Mouse (Mus musculus): ENCODE data around the gene Klrb1c. TPM values are rescaled to one million over a fixed set of nuclear protein-coding genes. Genes with fewer than 3 reads are reported as not detected.
"Not testable (repeated sequence)": the region's sequence is repeated elsewhere in the genome, so short reads cannot be mapped to it uniquely, and the experiment has no call there.

Gene Klrb1c
- polyA plus RNA-seq, 1 experiment from 2014 or later, result not detected

DNA sequence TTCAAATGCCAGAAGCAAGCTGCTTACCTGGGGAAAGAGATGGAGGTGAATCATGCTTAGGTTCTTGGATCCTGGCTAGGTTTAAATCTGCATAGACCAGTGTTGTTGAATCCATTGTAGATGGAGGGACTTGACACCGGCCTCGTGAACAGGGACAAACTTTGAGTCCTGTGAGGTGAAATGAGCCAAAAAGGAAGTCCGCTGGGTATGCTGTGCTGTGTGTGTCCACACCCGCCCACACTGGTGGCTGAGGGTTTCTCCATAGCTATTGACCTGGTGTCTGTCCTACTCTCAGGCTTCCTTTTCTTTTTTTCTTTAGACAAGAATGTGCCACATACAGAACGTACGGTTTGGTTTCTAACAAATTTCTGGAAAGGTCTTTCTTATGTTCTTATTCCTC is 37.1 kb upstream of the Klrb1c start, which contains the start of the genes Gm44511 and Klrb1b:
Gene Gm44511 (minus strand): TSS at position 184 of the 400 bp plus-strand sequence.
Gene Klrb1b (minus strand): TSS at position 200 of the 400 bp plus-strand sequence.
- Histone ChIP-seq H3K4me1 (ENCODE audit: control insufficient read depth, insufficient read depth, low read length) (no peaks in the 10 kb centered on the region), H3K4me3 (ENCODE audit: low read length) (no peak within 1 kb of the TSS)
- WGBS, result 86% methylated on average over 6 of the region's 6 CpGs

DNA sequence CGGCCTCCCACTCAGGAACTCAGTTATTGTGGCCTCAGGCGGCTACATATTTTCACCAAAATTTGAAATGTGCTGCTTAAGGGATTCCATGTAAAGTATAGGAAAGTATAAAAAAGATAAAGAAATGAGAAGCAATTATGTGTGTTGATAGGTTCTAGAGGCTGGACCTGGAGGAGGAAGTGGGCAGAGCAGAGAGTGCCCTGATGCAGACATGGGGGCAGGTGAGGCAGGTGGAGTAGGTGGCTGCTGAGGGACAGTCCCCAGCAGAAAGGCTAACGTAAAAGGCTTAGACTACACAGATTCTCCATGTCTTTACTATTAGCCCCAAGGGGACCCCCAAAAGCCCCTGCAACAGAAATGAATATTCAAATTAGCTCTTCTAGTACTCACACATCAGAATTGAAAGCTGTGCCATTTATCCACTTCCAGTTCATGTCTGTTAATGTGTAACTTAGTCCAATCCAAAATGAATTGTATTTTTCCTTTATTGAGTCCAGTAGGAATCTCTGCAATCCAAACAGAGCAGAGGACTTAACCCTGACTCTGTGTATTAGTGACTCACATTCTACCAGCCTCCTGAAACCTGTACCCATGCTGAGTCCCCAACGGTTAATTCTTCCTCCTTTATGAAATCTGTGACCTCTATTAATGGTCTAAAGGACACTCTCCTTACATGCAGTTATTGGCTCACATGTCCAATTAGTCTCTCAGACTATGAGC is 29.2 kb upstream of the Klrb1c start:
- no peaks in the 10 kb centered on the region for H3K9me3 ChIP-seq (ENCODE audit: control insufficient read depth, low read length)
- H3K9ac ChIP-seq (ENCODE audit: low read depth, low read length), result no peak overlapping the region
- H3K27ac ChIP-seq (ENCODE audit: low read depth, low read length), result no peak overlapping the region
- no peak for ATAC-seq (ENCODE audit: low FRiP score, low TSS enrichment)
- H3K36me3 ChIP-seq (ENCODE audit: control insufficient read depth, insufficient read depth, low read length), result no peaks in the 10 kb centered on the region
- H3K4me3 ChIP-seq (ENCODE audit: low read length), result no peak overlapping the region
- H3K27me3 ChIP-seq (ENCODE audit: control insufficient read depth, insufficient read depth, low read length), result no peaks in the 10 kb centered on the region
- H3K4me1 ChIP-seq (ENCODE audit: control insufficient read depth, insufficient read depth, low read length), result no peaks in the 10 kb centered on the region
- 81% methylated on average over 4 of the region's 4 CpGs for WGBS
- no peak overlapping the region for H3K4me2 ChIP-seq (replicated peaks; ENCODE audit: low read depth, low read length)

More for the DNA sequence above, 37.1 kb upstream of the Klrb1c start, which contains the start of the genes Gm44511 and Klrb1b:
- H3K9me3 ChIP-seq (ENCODE audit: control insufficient read depth, low read length), result no peaks in the 10 kb centered on the region
- no peak within 1 kb of the TSS for H3K9ac ChIP-seq (ENCODE audit: low read depth, low read length)
- no peak within 1 kb of the TSS for H3K27ac ChIP-seq (ENCODE audit: low read depth, low read length)
- no peaks in the 10 kb centered on the region for H3K36me3 ChIP-seq (ENCODE audit: control insufficient read depth, insufficient read depth, low read length)
- no peak within 1 kb of the TSS for H3K4me2 ChIP-seq (replicated peaks; ENCODE audit: low read depth, low read length)
- H3K27me3 ChIP-seq (ENCODE audit: control insufficient read depth, insufficient read depth, low read length), result no peaks in the 10 kb centered on the region
- no peak for ATAC-seq (ENCODE audit: low FRiP score, low TSS enrichment)

DNA sequence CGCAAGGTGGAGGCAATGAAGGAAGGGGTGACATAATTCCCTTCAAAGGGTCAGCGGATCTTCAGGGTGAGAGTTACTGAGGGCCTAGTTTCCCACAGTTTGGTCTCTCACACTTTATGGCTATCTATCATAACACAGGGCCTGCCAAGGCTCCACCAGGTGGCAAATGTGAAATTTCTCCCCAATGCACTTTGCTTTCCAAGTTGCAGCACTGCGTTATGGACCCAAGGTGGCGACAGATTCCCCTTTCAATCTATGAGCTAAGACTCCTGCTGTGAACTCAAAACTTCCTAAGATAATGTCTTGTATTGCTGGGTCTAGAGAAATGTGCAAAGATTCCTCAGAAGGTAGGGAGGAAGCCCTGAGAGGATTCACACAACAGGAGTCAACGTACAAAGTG is 19.5 kb upstream of the Klrb1c start:
- Histone ChIP-seq H3K9ac (ENCODE audit: low read depth, low read length) (no peak overlapping the region), H3K4me2 (replicated peaks; ENCODE audit: low read depth, low read length) (no peak overlapping the region), H3K27me3 (ENCODE audit: control insufficient read depth, insufficient read depth, low read length) (no peaks in the 10 kb centered on the region), H3K4me1 (ENCODE audit: control insufficient read depth, insufficient read depth, low read length) (no peaks in the 10 kb centered on the region), H3K27ac (ENCODE audit: low read depth, low read length) (no peak overlapping the region), H3K36me3 (ENCODE audit: control insufficient read depth, insufficient read depth, low read length) (no peaks in the 10 kb centered on the region), H3K4me3 (ENCODE audit: low read length) (no peak overlapping the region), H3K9me3 (ENCODE audit: control insufficient read depth, low read length) (no peaks in the 10 kb centered on the region)
- 90% methylated on average over 5 of the region's 5 CpGs for WGBS
- no peak for ATAC-seq (ENCODE audit: low FRiP score, low TSS enrichment)

DNA sequence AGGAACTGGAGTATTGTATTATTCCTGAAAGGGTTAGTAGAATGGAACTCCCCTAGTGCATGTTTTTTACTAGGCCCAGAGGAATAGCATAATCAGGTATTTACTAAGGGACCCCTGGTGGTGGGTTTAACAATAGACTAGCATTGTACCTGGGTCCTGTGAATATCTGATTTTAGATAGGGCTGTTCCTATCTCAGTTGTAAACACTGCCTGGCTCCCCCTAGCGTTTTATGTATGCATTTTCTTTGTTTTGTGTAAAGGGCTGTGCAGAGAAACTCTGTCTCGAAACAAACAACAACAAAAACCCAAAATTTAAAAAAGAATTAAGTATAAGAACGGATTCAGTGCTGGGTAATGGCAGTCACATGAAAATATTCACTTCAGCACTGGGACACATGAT is 18.0 kb upstream of the Klrb1c start:
- Histone ChIP-seq H3K9ac (ENCODE audit: low read depth, low read length) (no peak overlapping the region), H3K27ac (ENCODE audit: low read depth, low read length) (no peak overlapping the region), H3K36me3 (ENCODE audit: control insufficient read depth, insufficient read depth, low read length) (no peaks in the 10 kb centered on the region), H3K4me2 (replicated peaks; ENCODE audit: low read depth, low read length) (no peak overlapping the region), H3K4me3 (ENCODE audit: low read length) (no peak overlapping the region), H3K27me3 (ENCODE audit: control insufficient read depth, insufficient read depth, low read length) (no peaks in the 10 kb centered on the region), H3K4me1 (ENCODE audit: control insufficient read depth, insufficient read depth, low read length) (no peaks in the 10 kb centered on the region), H3K9me3 (ENCODE audit: control insufficient read depth, low read length) (no peaks in the 10 kb centered on the region)
- WGBS, result 78% methylated on average over 3 of the region's 3 CpGs
- ATAC-seq (ENCODE audit: low FRiP score, low TSS enrichment), result no peak

DNA sequence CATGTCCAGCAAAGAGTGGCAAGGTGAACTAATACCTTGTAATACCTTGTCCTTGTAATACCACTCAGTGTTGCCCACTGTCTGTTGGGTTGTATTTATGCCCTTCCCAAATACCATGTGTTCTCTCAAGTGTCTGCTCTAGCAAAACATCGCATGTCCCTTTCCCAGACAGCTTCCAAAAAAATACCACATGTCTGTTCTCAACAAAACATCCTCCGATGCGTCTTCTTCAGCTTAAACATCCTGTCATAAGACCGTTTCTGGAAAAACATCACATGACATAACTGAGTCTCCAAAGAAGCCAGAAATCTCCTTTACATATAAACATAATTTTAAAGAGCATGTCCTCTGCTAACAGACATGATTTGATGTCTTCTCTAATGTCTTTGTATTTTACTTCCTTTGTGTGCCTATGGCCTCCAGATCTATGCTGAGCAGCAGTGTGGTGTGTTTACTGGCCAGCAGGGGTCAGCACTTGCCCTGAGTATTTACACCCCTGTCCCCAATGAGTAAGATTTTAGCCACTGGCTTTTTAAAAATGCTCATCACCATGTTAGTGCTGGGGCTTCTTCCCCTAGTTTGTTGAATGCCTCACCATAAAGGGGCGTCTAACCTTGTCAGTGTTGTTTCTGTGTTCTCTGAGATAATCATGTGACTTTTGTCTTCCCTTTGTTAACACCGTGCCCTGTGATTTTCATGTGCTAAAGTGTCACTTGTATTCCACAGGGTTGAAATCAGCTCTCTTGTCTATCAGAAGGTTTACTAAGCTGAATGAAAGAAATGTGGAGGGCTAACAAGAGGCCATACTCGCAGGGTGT is 16.0 kb upstream of the Klrb1c start:
- H3K9me3 ChIP-seq (ENCODE audit: control insufficient read depth, low read length); H3K4me2 ChIP-seq (replicated peaks; ENCODE audit: low read depth, low read length); H3K27me3 ChIP-seq (ENCODE audit: control insufficient read depth, insufficient read depth, low read length); H3K9ac ChIP-seq (ENCODE audit: low read depth, low read length); ATAC-seq (ENCODE audit: low FRiP score, low TSS enrichment); H3K4me1 ChIP-seq (ENCODE audit: control insufficient read depth, insufficient read depth, low read length); H3K27ac ChIP-seq (ENCODE audit: low read depth, low read length); H3K4me3 ChIP-seq (ENCODE audit: low read length); H3K36me3 ChIP-seq (ENCODE audit: control insufficient read depth, insufficient read depth, low read length): not testable (repeated sequence)
- 63% methylated on average over 7 of the region's 7 CpGs for WGBS

DNA sequence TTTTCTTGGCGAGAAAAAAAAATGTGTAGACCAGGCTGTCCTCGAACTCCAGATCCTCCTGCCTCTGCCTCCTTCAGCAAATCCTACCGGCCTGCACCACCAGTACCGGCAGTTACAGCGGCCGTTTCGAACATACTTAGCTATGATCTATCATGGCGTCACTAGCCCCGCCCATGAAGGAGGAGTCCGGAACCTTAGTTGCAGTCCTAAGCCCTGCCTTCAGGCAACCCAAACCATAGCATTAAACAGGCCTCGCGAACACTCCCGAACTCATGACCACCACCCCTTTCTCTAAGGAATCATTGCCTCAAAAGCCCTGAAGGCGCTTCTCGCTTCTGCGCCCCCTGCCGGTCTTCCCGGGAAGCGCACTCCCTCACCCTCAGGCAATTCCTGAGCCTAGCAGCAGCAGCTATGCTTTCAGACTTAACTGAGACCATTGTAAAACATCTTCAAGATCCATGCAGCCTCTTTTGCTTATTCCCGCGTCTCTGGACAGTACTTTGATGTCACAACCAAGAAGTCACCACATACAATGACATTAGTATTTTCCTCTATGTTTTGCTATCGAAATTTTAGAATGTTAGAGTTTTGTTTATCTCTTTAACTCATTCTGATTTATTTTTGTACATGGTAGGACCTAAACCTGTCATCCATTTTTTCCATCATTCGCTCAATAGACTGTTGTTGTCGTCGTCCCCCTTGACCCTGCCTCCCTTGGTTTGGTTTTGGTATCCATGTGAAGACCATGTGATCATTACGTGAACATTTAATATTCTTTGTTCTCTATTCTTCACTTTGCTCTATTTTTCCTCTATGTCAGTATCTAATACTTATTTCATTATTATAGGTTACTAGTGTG is 14.2 kb upstream of the Klrb1c start:
- no peak overlapping the region for H3K27ac ChIP-seq (ENCODE audit: low read depth, low read length)
- 7% methylated on average over 26 of the region's 26 CpGs for WGBS
- H3K27me3 ChIP-seq (ENCODE audit: control insufficient read depth, insufficient read depth, low read length), result no peaks in the 10 kb centered on the region
- H3K4me1 ChIP-seq (ENCODE audit: control insufficient read depth, insufficient read depth, low read length), result no peaks in the 10 kb centered on the region
- no peaks in the 10 kb centered on the region for H3K9me3 ChIP-seq (ENCODE audit: control insufficient read depth, low read length)
- ATAC-seq (ENCODE audit: low FRiP score, low TSS enrichment), result peak; percentile 95
- peak overlapping the region; percentile 52 for H3K4me3 ChIP-seq (ENCODE audit: low read length)
- peak overlapping the region; percentile 55 for H3K4me2 ChIP-seq (replicated peaks; ENCODE audit: low read depth, low read length)
- peak overlapping the region; percentile 58; the same call in 1 of the 2 replicates for H3K9ac ChIP-seq (ENCODE audit: low read depth, low read length)
- H3K36me3 ChIP-seq (ENCODE audit: control insufficient read depth, insufficient read depth, low read length), result no peaks in the 10 kb centered on the region

DNA sequence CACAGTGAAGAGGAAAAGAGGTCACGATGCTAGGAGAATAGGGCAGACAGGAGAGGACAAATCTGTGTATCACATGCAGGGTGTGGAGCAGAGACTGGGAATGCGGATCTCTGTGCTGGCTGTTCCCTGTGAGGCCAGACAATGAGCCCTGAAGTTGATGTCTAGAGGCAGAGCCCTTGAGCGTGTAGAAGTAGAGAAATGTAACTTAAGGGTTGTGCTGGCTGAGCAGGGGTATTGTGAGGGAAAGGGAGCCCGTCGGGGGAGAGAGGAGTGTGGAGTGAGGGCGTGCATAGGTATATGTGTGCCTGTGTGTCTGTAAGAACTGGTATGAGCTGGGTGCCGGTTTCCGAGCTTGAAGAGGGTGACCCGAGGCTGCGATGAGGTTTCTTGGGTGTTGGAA is 13.5 kb upstream of the Klrb1c start:
- ATAC-seq (ENCODE audit: low FRiP score, low TSS enrichment), result peak; percentile 39
- H3K27me3 ChIP-seq (ENCODE audit: control insufficient read depth, insufficient read depth, low read length), result no peaks in the 10 kb centered on the region
- H3K9me3 ChIP-seq (ENCODE audit: control insufficient read depth, low read length), result no peaks in the 10 kb centered on the region
- H3K4me1 ChIP-seq (ENCODE audit: control insufficient read depth, insufficient read depth, low read length), result peaks cover 6% of the 10 kb centered on the region; the same call in 1 of the 2 replicates
- H3K4me3 ChIP-seq (ENCODE audit: low read length), result peak overlapping the region; percentile 52
- H3K36me3 ChIP-seq (ENCODE audit: control insufficient read depth, insufficient read depth, low read length), result no peaks in the 10 kb centered on the region
- WGBS, result 11% methylated on average over 10 of the region's 10 CpGs
- peak overlapping the region; percentile 55 for H3K4me2 ChIP-seq (replicated peaks; ENCODE audit: low read depth, low read length)
- H3K27ac ChIP-seq (ENCODE audit: low read depth, low read length), result 0 out of 2 replicates have a peak overlapping the region, but pooled peaks have one; percentile 37
- peak overlapping the region; percentile 58 for H3K9ac ChIP-seq (ENCODE audit: low read depth, low read length)

DNA sequence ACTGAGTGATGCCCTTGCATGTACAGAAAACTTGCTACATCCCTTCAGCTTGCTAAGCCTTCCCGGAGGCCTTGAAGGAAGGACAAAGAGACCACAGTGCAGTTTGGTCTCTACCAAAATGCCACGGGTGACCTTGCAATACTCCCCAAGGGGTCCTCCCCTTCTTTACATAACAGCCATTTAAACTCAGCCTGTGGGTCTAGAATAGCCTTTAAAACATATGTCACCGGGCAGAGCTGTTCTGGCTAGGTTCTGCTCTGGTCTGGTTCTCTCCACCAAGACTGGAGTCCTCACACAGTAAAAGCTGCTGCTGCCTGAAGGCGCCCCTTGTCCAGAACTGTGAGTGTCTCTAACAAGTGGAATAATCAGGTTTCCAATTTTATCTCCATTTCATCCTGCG is 11.7 kb upstream of the Klrb1c start:
- not testable (repeated sequence) for H3K4me1 ChIP-seq (ENCODE audit: control insufficient read depth, insufficient read depth, low read length); H3K9ac ChIP-seq (ENCODE audit: low read depth, low read length); H3K27me3 ChIP-seq (ENCODE audit: control insufficient read depth, insufficient read depth, low read length); H3K27ac ChIP-seq (ENCODE audit: low read depth, low read length); H3K36me3 ChIP-seq (ENCODE audit: control insufficient read depth, insufficient read depth, low read length); H3K4me3 ChIP-seq (ENCODE audit: low read length); H3K9me3 ChIP-seq (ENCODE audit: control insufficient read depth, low read length); H3K4me2 ChIP-seq (replicated peaks; ENCODE audit: low read depth, low read length); ATAC-seq (ENCODE audit: low FRiP score, low TSS enrichment)
- 84% methylated on average over 5 of the region's 5 CpGs for WGBS

Measured in kidney, embryonic 14.5 days (tissue).